Mouse (Mus musculus): ENCODE measurements around the gene Gm48551. TPM values are rescaled to one million over a fixed set of nuclear protein-coding genes. Genes with fewer than 3 reads are reported as not detected.

The Gm48551 gene
- total RNA-seq, 2 experiments from 2014 or later: 1.1 to 1.7 TPM

GRCm38 (mm10) chr10:81417227-81418215 lies 33.3 kb downstream of the Gm48551 start:
- DNase-seq: peak; percentile 4 to 9

GRCm38 (mm10) chr10:81418216-81419070 lies 34.2 kb downstream of the Gm48551 start:
- peak; percentile 0 to 8 for DNase-seq

GRCm38 (mm10) chr10:81419111-81419928 lies 35.1 kb downstream of the Gm48551 start:
- DNase-seq: peak; percentile 34 to 46

- peak; percentile 77 to 81 for DNase-seq
Observed at GRCm38 (mm10) chr10:81420191-81420767, 36.0 kb downstream of the Gm48551 start.

GRCm38 (mm10) chr10:81421041-81421796 lies 37.0 kb downstream of the Gm48551 start:
- DNase-seq: peak; percentile 3 to 8

- peak; percentile 69 for DNase-seq
Observed at GRCm38 (mm10) chr10:81421797-81422100, 37.5 kb downstream of the Gm48551 start.

- peak; percentile 7 to 15 for DNase-seq
Observed at GRCm38 (mm10) chr10:81422191-81422590, 37.9 kb downstream of the Gm48551 start.

GRCm38 (mm10) chr10:81422661-81423217 lies 38.5 kb downstream of the Gm48551 start:
- peak in 1 of 2 experiments; percentile 0 for DNase-seq

GRCm38 (mm10) chr10:81423476-81424245 lies 39.4 kb downstream of the Gm48551 start:
- peak; percentile 1 to 8 for DNase-seq

GRCm38 (mm10) chr10:81424246-81425051 lies 40.2 kb downstream of the Gm48551 start:
- DNase-seq: peak; percentile 76 to 87

GRCm38 (mm10) chr10:81425236-81425850 lies 41.1 kb downstream of the Gm48551 start:
- DNase-seq: peak; percentile 68 to 80

GRCm38 (mm10) chr10:81426081-81426671 lies 41.9 kb downstream of the Gm48551 start:
- peak; percentile 33 to 66 for DNase-seq

- peak; percentile 89 to 92 for DNase-seq
Observed at GRCm38 (mm10) chr10:81426897-81427296, 42.6 kb downstream of the Gm48551 start.

- no peak for DNase-seq
Observed at GRCm38 (mm10) chr10:81427327-81427726, 43.1 kb downstream of the Gm48551 start.

GRCm38 (mm10) chr10:81427804-81428506 lies 43.7 kb downstream of the Gm48551 start:
- DNase-seq: peak in 1 of 2 experiments; percentile 0

GRCm38 (mm10) chr10:81428507-81428870 lies 44.2 kb downstream of the Gm48551 start:
- no peak for DNase-seq

GRCm38 (mm10) chr10:81429092-81429491 lies 44.8 kb downstream of the Gm48551 start:
- DNase-seq: no peak

Data from adrenal gland, postnatal 36 days (tissue).